Mouse (Mus musculus): ENCODE results near the gene Notch3.
"Not testable (repeated sequence)": the region's sequence is repeated elsewhere in the genome, so short reads cannot be mapped to it uniquely, and the experiment has no call there.

GRCm38 (mm10) chr17:32114486-32114885 is 52.2 kb downstream of the Notch3 start:
- TF ChIP-seq CTCF, EP300 (IDR thresholded peaks at IDR 0.05; ENCODE audit: low read depth): not testable (repeated sequence)
